Mouse (Mus musculus) heart, embryonic 11.5 days (tissue): ENCODE measurements at regions not wholly inside any gene's neighbourhood (a gene's known extent, or its start where the extent isn't known, plus 50 kb on each side); places are given as distances from the start of the nearest gene placed in this dataset.

ENCODE experiments used
- ATAC-seq: fragments of 200-750 bp; cut with Nextera tagmentation; replicated peaks from 2 replicates; pipeline ENCODE4 v1.8.0; 2017; ENCODE audit warnings: moderate library complexity; ENCODE audit not compliant: insufficient number of reproducible peaks, low FRiP score, low TSS enrichment
- H3K27ac ChIP-seq: fragments of 300-500 bp; sonication (generic); 2 replicates; pipeline ENCODE4 v1.5.1; 2014; ENCODE audit warnings: mild to moderate bottlenecking, low read depth, low read length
- H3K27me3 ChIP-seq: fragments of 300-500 bp; sonication (generic); 2 replicates; pipeline ENCODE4 v1.6.1; 2014; ENCODE audit warnings: mild to moderate bottlenecking, low read length, mixed read lengths; ENCODE audit not compliant: control insufficient read depth, insufficient read depth
- H3K36me3 ChIP-seq: fragments of 300-500 bp; sonication (generic); 2 replicates; pipeline ENCODE4 v1.6.1; 2014; ENCODE audit warnings: mild to moderate bottlenecking, low read length, moderate library complexity, mixed read lengths; ENCODE audit not compliant: control insufficient read depth, insufficient read depth
- H3K4me1 ChIP-seq: fragments of 300-500 bp; sonication (generic); 2 replicates; pipeline ENCODE4 v1.6.1; 2014; ENCODE audit warnings: low read length; ENCODE audit not compliant: control insufficient read depth, insufficient read depth
- H3K4me2 ChIP-seq: fragments of 300-500 bp; sonication (generic); 2 replicates; pipeline ENCODE4 v1.6.1; 2014; ENCODE audit warnings: mild to moderate bottlenecking, moderate library complexity
- H3K4me3 ChIP-seq: fragments of 300-500 bp; sonication (generic); 2 replicates; pipeline ENCODE4 v1.5.1; 2014; ENCODE audit warnings: low read depth, low read length
- H3K9ac ChIP-seq: fragments of 300-500 bp; sonication (generic); 2 replicates; pipeline ENCODE4 v1.6.1; 2014; ENCODE audit warnings: mild to moderate bottlenecking, low read depth, low read length, moderate library complexity
- H3K9me3 ChIP-seq: fragments of 300-500 bp; sonication (generic); replicated peaks from 2 replicates; pipeline ENCODE4 v1.6.1; 2016; ENCODE audit warnings: low read length; ENCODE audit not compliant: control insufficient read depth
- WGBS: fragments of 180-500 bp; shearing (Covaris S2); extraction: QIAGEN DNeasy Blood & Tissue Kit; methylation state at CpG from one replicate; pipeline ENCODE4 v1.1.7; 2014; ENCODE audit not compliant: insufficient replicate concordance; 5-methylcytosine and 5-hydroxymethylcytosine counted together

- Histone ChIP-seq H3K4me3 (no peak overlapping the region), H3K4me2 (no peak overlapping the region), H3K36me3 (no peaks in the 10 kb centered on the region), H3K4me1 (no peaks in the 10 kb centered on the region), H3K27ac (no peak overlapping the region), H3K9me3 (no peaks in the 10 kb centered on the region; the same call in 1 of the 2 replicates), H3K9ac (no peak overlapping the region), H3K27me3 (no peaks in the 10 kb centered on the region)
- ATAC-seq: no peak
- 58% methylated on average over 5 of the region's 5 CpGs for WGBS
Observed at GRCm38 (mm10) chr9:14133372-14133771, 141.5 kb upstream of the Sesn3 start.

- Histone ChIP-seq H3K27ac (no peak overlapping the region), H3K36me3 (no peaks in the 10 kb centered on the region), H3K9me3 (no peaks in the 10 kb centered on the region; the same call in 1 of the 2 replicates), H3K9ac (no peak overlapping the region), H3K27me3 (no peaks in the 10 kb centered on the region), H3K4me2 (no peak overlapping the region), H3K4me3 (no peak overlapping the region), H3K4me1 (no peaks in the 10 kb centered on the region)
- WGBS: 62% methylated on average over 6 of the region's 6 CpGs
- ATAC-seq: no peak
Observed at GRCm38 (mm10) chr9:14134894-14135450, 139.9 kb upstream of the Sesn3 start.

DNA sequence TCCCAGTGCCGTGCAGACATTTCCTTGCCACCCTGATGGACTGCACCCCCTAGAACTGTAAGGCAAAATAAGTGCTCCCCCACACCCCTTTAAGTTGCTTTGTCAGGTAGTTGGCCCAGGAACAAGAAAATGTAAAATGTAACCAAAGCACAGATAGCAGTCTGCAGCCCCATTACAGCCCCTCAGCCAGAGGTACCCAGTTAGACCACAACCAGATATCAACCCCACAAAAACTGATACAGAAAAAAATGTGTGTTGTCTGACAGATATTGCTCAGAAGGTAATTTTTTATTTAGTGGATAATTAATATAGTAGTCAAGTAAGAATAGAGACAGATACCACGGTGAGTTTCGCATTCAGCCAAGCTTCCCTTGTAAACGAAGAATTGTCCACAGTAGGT, 133.5 kb upstream of the Sesn3 start:
- Histone ChIP-seq H3K9ac (no peak overlapping the region), H3K36me3 (no peaks in the 10 kb centered on the region), H3K4me3 (no peak overlapping the region), H3K9me3 (no peaks in the 10 kb centered on the region), H3K27ac (no peak overlapping the region), H3K27me3 (no peaks in the 10 kb centered on the region), H3K4me2 (no peak overlapping the region), H3K4me1 (no peaks in the 10 kb centered on the region)
- WGBS: 94% methylated on average over 4 of the region's 4 CpGs
- no peak for ATAC-seq

DNA sequence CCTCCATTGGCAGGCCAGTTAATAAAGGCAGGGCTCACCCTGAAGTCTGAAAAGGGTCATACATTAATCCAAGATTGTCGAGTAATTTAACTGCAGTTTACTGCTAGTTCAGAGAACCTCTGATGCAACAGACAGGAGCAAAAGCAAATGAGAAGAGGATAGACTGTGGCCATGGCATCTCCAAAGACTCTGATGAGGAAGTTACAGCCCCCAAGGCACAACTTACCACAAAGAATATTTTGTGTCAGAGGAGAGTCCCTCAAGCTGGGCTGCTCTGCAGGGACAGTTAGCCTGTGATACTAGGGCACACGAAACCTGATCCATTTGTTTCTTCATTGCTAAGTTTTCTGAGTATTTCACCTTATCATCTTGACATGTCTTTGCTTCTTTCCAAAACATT, 130.9 kb upstream of the Sesn3 start:
- Histone ChIP-seq H3K27me3 (no peaks in the 10 kb centered on the region), H3K36me3 (no peaks in the 10 kb centered on the region), H3K27ac (no peak overlapping the region), H3K4me2 (no peak overlapping the region), H3K9ac (no peak overlapping the region), H3K9me3 (no peaks in the 10 kb centered on the region), H3K4me3 (no peak overlapping the region), H3K4me1 (no peaks in the 10 kb centered on the region)
- 49% methylated on average over 2 of the region's 2 CpGs for WGBS
- no peak for ATAC-seq

- Histone ChIP-seq H3K4me2 (no peak overlapping the region), H3K4me1 (no peaks in the 10 kb centered on the region), H3K4me3 (no peak overlapping the region), H3K36me3 (no peaks in the 10 kb centered on the region), H3K27me3 (no peaks in the 10 kb centered on the region), H3K9me3 (no peaks in the 10 kb centered on the region), H3K9ac (no peak overlapping the region), H3K27ac (no peak overlapping the region)
- ATAC-seq: no peak
- WGBS: 76% methylated on average over 7 of the region's 7 CpGs
Observed at GRCm38 (mm10) chr9:14147088-14147487, 127.8 kb upstream of the Sesn3 start.

DNA sequence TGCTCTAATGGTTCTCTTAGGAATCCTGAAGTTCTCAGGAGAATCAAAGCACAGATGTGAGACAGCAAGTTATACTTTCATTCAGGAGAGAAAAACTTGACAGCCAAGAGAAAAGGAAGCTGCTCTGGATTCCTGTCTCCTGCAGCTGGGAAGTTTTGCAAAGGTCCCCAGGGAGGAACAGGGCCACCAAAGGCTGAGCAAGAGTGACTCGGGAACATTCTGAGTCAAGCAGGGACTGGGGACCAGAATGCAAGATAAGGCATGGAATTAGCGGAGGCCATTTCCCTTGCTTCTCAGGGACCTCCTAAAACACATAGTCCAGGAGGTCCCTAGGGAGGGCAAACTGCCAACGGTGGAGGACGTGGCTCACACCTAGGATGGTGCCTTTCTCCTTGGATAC, 127.1 kb upstream of the Sesn3 start:
- Histone ChIP-seq H3K9me3 (no peaks in the 10 kb centered on the region), H3K27ac (no peak overlapping the region), H3K4me2 (no peak overlapping the region), H3K4me3 (no peak overlapping the region), H3K4me1 (no peaks in the 10 kb centered on the region), H3K9ac (no peak overlapping the region), H3K27me3 (no peaks in the 10 kb centered on the region), H3K36me3 (no peaks in the 10 kb centered on the region)
- no peak for ATAC-seq
- 33% methylated on average over 4 of the region's 4 CpGs for WGBS

GRCm38 (mm10) chr9:14150288-14150687, 124.6 kb upstream of the Sesn3 start:
- Histone ChIP-seq H3K4me2 (no peak overlapping the region), H3K4me3 (no peak overlapping the region), H3K9me3 (no peaks in the 10 kb centered on the region), H3K27ac (no peak overlapping the region), H3K4me1 (no peaks in the 10 kb centered on the region), H3K27me3 (no peaks in the 10 kb centered on the region), H3K9ac (no peak overlapping the region), H3K36me3 (no peaks in the 10 kb centered on the region)
- 81% methylated on average over 9 of the region's 9 CpGs for WGBS
- no peak for ATAC-seq

- peaks cover 3% of the 10 kb centered on the region; the same call in 1 of the 2 replicates for H3K4me1 ChIP-seq
- no peak overlapping the region for H3K9ac ChIP-seq
- H3K4me3 ChIP-seq: no peak overlapping the region
- no peaks in the 10 kb centered on the region for H3K27me3 ChIP-seq
- no peaks in the 10 kb centered on the region for H3K9me3 ChIP-seq
- H3K4me2 ChIP-seq: no peak overlapping the region
- H3K27ac ChIP-seq: no peak overlapping the region
- WGBS: 60% methylated on average over 1 of the region's 1 CpGs
- ATAC-seq: no peak
- H3K36me3 ChIP-seq: no peaks in the 10 kb centered on the region
Observed at GRCm38 (mm10) chr9:14156967-14157366, 117.9 kb upstream of the Sesn3 start.

DNA sequence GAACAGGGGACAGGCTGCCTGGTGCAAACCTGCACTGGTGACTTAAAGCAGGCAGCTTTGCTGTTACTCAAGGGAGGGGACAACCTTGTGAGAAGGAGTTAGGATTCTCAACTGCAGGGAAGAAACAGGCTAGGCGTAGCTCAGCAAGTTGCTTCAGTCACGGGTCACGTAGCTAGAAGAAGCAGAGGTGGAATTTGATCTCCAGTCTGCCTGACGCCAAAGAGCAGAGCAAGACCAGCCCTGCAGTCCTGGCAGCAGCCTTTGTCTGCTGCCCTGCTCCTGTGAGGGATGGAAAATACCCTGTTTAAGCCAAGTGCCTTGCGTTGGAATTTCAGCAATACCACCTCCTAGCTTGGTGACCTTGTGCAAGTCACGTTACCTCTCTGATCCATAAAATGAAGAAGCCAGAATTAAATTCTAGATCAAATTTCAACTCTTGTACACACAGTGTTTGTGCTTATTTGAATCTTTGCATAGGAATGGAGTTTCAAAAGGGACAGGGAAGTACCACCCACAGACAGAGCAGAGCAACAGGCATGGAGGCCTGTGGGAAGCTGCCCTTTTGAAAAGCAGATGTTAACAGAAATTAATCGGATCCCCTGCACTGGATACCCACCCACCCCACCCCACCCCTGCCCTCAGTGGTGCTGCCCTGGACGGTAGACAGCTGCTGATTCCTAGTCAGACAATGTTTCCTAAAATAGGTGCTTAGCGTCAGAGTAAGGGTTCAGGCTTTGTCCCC, 116.6 kb upstream of the Sesn3 start:
- H3K9me3 ChIP-seq: peaks cover 4% of the 10 kb centered on the region; the same call in 1 of the 2 replicates
- H3K4me2 ChIP-seq: no peak overlapping the region
- H3K27ac ChIP-seq: no peak overlapping the region
- 30% methylated on average over 9 of the region's 9 CpGs for WGBS
- H3K27me3 ChIP-seq: no peaks in the 10 kb centered on the region
- peaks cover 3% of the 10 kb centered on the region; the same call in 1 of the 2 replicates for H3K4me1 ChIP-seq
- H3K36me3 ChIP-seq: no peaks in the 10 kb centered on the region
- H3K9ac ChIP-seq: no peak overlapping the region
- H3K4me3 ChIP-seq: no peak overlapping the region
- ATAC-seq: no peak
